Mouse (Mus musculus): ENCODE data around the gene Slc22a5.

The Slc22a5 gene

DNA sequence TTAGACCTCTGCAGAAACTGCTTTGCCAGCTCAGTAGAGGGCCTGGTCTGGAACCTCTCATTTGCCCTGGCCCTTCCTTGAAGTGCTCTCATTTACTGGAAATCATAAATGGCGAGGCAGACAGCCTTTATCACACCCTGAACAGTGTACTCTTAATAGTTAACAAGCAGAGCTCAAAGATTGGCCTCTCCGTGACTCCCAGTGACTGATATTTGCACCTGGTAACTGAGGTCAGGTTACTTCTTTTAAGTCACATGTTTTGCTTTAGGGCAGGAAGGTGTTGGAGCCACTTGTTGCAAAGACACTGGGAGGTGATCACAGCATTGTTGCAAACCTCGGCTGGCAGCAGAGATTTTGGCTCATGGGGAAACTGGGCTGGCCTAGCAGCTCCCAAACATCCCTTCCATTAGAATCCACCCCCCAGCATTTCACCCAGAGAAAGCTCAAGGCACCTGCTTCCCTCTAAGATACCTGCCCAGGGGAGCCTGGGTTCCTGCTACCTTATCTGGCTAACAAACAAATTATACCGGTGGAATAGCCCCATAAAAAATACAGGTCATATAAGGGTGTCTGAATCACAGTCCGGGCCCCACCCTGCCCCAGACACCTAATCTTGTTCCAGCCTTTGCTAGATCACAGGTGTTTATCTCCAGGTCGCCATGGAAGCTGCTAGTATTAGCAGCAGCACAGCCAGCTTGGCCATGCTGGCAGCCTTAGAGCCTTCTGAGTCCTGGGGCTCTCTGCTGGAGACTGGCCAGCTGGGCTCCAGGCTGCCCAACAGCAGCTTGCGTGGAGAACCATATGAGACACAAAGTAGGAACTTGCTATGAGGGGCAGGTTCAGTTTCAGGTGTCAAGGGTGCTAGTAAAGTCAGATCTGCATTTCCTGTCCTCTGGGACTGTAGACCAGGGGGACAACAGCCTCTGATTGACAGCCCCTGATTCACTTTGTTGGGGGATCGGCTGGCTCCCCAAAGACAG, 51.5 kb downstream of the Slc22a5 start:
- DNase-seq (ENCODE audit: low spot score in 2 of 2), result no peak

DNA sequence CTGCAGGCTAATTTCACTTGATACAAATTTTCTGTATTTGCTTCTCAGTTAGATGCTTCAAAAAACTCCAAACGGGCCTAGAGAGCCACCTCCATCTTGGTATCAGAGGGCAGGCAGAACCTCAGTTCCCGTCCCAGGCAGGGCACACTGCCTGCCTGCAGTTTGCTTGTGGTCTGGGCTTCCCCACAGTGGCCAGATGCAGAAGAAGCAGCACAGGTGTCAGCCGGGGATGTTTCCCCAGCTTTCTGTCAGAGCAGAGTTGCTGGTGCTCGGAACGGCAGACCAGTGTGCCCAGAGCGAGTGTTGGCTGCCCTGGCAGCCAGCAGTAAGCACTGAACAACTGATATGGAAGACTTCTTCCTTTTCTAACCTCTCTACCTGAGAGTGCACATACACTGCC, 52.3 kb downstream of the Slc22a5 start:
- peak; percentile 62 to 66 for DNase-seq (ENCODE audit: low spot score in 2 of 2)

DNA sequence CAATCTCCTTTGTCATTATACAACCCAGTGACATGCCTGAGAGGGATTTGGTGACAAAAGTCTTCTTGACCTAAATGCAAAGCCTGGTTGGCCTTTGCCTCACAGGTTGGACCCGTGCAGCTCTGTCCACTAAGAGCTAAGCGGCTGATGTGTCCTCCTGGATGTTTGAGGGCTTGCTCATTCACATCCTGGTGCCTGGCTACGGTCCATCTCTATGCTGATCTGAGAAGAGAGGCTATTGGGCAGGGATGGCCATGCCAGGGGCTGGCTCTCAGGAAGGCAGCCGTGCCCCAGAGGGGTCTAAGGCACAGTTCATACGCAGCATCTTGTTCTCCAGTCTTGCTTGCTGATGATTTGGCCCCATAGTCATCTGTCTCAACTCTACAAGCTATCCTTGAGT, 53.7 kb downstream of the Slc22a5 start:
- DNase-seq (ENCODE audit: low spot score in 2 of 2), result no peak

DNA sequence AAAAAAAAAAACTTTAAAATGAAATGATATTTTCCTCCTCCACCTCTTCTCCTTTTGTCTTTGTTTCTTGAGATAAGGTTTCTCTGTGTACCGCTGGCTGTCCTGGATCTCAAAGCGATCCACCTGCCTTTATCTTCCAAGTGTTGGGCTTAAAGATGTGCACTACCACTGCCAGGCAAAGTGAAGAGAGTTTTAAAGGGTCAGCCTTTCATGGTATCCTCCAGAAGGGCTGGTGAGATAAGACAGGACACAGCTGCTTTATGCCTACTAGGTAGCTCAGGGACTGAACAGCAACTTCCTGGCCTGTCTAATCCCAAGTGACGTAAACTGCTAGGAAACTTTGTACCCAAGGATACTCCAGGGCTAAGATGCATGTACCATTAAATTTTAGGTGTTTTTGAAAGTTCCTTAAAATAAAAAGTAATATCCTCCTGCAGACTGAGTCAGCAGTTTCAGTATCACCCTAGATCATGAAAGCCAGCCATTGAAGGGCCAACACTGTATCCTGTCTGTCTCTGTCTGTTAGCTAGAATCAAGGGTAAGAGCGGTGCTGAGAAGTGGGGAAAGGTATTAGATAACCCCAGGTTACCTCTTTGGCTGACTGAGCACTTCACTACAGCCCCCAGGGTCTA, 56.0 kb downstream of the Slc22a5 start:
- DNase-seq (ENCODE audit: low spot score in 2 of 2), result no peak

DNA sequence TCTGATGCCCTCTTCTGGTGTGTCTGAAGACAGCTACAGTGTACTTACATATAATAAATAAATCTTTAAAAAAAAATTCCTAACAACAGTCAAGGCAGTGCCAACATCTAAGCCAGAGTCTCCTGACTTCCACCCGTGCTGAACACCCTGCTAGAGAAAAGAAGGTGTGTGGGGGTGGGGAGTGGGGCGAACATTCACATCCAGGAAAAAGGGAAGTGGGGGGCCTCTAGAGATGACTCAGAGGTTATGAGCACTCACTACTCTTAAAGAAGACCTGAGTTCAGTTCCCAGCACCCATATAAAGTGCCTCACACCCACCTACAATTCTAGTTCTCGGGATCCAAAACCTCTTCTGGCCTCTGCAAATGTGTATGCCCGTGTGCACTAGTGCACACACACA, 66.1 kb downstream of the Slc22a5 start:
- no peak for DNase-seq (ENCODE audit: low spot score in 2 of 2)

DNA sequence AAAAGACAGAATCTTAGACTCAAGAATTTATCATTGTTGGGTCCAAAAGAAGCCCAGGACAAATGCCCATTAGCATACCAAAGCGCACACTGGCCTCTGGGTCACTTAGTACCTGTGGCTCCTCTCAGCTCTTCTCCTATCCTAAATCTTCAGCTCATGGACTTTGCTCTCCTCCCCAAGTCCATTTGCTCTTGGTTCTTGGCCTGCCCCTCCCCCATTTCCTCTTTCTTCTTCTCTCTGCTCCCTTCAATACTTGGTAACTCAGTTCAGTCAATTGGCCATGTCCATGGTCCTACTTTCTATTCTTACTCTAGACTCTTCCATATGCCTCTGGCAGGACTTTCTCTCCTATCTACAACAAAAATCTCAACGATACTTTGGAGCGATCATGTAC, 69.5 kb downstream of the Slc22a5 start:
- DNase-seq (ENCODE audit: low spot score in 2 of 2), result no peak

DNA sequence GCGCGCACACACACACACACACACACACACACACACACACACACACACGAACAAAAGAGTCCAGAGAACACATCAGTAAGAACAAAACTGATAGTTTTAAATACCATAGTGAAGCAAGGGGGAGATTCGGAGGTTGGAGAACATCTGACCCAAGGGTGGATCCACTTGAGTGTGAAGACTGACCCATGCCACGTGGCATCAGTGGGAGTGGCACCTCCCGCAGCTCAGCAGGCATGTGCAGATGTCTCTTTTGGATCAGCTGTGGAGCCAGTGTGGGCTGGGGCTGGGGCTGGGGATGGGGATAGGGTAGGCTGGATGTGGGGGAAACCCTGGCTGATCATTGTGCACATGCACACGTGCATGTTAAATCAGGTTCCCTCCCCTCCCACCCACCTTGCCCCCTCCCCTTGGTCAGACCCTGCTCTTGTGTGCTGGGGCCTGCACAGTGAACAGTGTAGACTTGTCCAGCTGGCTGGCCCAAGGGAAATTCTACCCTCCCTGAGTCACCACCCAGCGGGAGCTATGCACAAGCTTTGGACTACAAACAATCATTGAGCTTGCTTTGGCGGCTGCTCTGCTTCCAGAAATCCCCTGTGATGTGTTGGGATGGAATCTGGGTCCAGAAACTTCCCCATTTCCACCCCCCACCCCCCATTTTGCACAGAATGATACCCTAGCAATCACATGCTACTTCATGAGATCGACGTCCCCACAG, 70.1 kb downstream of the Slc22a5 start:
- no peak for DNase-seq (ENCODE audit: low spot score in 2 of 2)

DNA sequence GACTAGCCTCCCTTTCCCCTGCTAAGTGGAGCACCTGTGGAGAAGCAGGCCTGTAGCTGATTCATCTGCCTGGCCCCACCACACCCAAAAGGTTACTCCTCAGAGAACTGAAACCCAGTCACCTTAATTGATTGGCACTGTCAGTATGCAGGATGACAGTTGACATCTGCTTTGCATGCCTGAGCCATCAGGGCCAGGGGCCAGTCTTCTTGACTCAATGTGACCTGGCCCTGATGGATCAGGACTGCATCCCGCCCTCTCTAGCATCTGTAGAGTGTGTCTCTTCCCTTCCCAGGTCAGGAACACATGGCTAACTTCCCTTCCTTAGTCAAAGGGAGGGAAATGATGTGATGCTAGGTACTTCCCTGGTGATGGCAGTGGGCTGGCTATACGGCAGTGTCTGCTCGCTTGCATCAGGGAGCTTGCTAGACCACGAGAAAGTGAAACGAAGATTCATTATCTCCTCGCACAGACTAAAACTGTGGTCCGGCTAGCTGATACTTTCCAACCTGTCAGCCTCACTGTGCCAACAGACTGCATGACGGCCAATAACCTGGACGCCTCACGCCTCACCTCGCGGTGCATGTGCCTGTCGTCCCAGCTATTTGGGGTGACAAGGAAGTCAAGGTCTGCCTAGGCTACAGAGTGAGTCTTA, 70.8 kb downstream of the Slc22a5 start:
- DNase-seq (ENCODE audit: low spot score in 2 of 2), result no peak

DNA sequence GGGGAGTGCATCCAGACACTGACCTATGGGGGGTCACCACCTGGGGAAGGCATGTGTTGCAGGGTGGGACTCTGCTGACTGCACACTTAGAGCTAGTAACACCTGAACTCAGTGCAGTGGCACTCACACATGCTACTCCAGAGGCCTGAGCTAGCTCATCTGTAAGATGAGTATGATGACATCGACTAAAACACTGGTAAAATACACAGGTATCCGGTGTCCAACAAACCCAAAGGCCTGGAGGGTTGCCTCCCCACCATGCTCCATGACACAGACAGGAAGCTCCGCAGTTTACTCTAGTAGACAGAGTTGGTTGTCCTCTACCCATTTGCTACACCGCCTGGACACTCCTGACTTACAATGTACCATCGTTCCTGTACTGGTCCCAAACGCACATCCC, 71.9 kb downstream of the Slc22a5 start:
- DNase-seq (ENCODE audit: low spot score in 2 of 2), result no peak

DNA sequence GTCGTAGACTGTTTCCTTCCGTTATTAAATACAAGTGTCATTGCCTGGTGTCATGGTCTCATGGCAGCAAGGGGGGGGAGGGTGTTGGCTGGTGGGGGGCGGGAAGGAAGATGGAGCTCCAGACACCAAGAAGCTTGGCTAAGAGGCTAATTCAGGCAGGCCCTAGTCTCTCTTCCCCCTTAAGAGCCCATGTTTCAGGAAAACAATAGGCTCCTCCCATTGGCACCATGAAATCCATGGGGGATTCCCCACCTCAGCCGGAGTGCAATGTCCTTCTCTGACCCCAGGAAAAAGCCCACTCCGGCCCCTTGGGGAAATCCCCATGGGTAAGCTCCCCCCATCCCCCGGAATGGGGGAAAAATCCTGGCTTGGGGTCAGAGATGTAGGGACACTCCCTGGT, 72.7 kb downstream of the Slc22a5 start:
- no peak for DNase-seq (ENCODE audit: low spot score in 2 of 2)

DNA sequence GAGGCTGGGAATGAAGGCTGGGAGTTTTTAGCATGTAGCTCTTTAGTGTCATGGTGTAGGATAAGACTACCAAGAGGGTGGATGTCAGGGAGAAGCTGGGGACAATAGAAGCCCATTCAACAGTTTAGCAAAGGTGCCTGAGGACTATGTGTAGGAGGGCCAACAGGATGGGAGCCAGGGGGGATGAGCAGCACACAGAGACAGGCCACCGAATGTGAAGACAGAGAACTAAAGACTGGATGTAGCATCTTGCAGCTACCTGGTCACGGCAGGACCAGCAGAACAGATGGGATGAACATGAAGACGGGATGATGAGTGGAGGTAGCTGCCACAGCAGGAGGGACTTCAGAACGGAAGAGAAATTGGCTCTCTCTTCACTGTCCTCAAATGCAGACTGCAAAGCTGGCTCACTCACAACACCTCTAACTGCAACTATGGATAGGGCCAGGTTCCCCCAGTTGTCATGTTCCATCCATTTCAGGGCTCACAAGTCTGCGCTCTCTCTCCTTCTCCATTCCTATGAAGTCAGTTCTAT, 74.6 kb downstream of the Slc22a5 start:
- DNase-seq (ENCODE audit: low spot score in 2 of 2), result no peak

DNA sequence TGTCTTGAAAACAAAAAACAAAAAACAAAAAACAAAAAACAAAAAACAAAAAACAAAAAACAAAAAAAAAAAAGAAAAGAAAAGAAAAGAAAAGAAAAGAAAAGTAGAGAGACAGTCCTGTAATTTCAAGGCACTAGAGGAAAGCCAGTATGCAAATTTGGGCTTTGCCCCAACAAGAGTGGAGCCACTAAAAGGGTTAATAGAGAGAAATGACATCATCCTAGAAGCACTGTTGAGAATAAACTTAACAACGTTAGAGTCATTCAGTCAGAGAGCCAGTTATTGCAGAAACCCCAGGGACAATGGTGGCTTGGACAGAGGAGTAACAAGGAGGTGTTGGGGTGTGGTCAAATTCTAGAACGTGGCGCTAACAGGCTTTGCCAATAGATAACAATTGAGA, 76.7 kb downstream of the Slc22a5 start:
- no peak for DNase-seq (ENCODE audit: low spot score in 2 of 2)
